Mouse (Mus musculus) lung, embryonic 14.5 days (tissue): ENCODE measurements around the gene Gm28043. TPM values are rescaled to one million over a fixed set of nuclear protein-coding genes. Genes with fewer than 3 reads are reported as not detected.

Experiments used
- ATAC-seq: fragments of 200-750 bp; cut with Nextera tagmentation; 2 replicates; pipeline ENCODE4 v1.8.0; 2017; ENCODE audit warnings: mild to moderate bottlenecking, moderate TSS enrichment, moderate library complexity; ENCODE audit not compliant: insufficient read depth
- DNase-seq: peaks from one replicate; pipeline ENCODE4 v3.0.0-alpha.2; 2015
- H3K27ac ChIP-seq: fragments of 300-500 bp; sonication (generic); 2 replicates; pipeline ENCODE4 v1.5.1; 2014; ENCODE audit warnings: low read depth, mild to moderate bottlenecking, moderate library complexity
- H3K27me3 ChIP-seq: fragments of 300-500 bp; sonication (generic); 2 replicates; pipeline ENCODE4 v1.6.1; 2014; ENCODE audit warnings: low read length, control low read depth; ENCODE audit not compliant: insufficient read depth
- H3K36me3 ChIP-seq: fragments of 300-500 bp; sonication (generic); 2 replicates; pipeline ENCODE4 v1.6.1; 2014; ENCODE audit warnings: control low read depth; ENCODE audit not compliant: insufficient read depth
- H3K4me1 ChIP-seq: fragments of 300-500 bp; sonication (generic); 2 replicates; pipeline ENCODE4 v1.6.1; 2014; ENCODE audit warnings: antibody characterized with exemption, control low read depth; ENCODE audit not compliant: insufficient read depth
- H3K4me2 ChIP-seq: fragments of 300-500 bp; sonication (generic); 2 replicates; pipeline ENCODE4 v1.6.1; 2014; ENCODE audit warnings: mild to moderate bottlenecking
- H3K4me3 ChIP-seq: fragments of 300-500 bp; sonication (generic); 2 replicates; pipeline ENCODE4 v1.5.1; 2014; ENCODE audit warnings: low read depth, low read length
- H3K9ac ChIP-seq: fragments of 300-500 bp; sonication (generic); 2 replicates; pipeline ENCODE4 v1.6.1; 2014
- H3K9me3 ChIP-seq: fragments of 300-500 bp; sonication (generic); 2 replicates; pipeline ENCODE4 v1.6.1; 2016; ENCODE audit warnings: low read depth, low read length, control low read depth
- CTCF ChIP-seq: IDR thresholded peaks from 2 replicates; pipeline ENCODE4 v1.5.1; 2016; ENCODE audit warnings: antibody characterized with exemption, low read depth
- WGBS: fragments of 180-500 bp; shearing (Covaris S2); extraction: QIAGEN DNeasy Blood & Tissue Kit; methylation state at CpG from one replicate; pipeline ENCODE4 v1.1.7; 2014; 5-methylcytosine and 5-hydroxymethylcytosine counted together
- polyA plus RNA-seq: library from polyadenylated mRNA; unstranded; fragments of >200 nt; fragmentation: Nextera tagmentation; extraction: Ambion mirVana; gene quantifications from 2 replicates; pipeline ENCODE4 v1.2.1, GENCODE M21; 2014

Gene Gm28043
- polyA plus RNA-seq, 1 experiment from 2014 or later: 3.4 TPM

DNA sequence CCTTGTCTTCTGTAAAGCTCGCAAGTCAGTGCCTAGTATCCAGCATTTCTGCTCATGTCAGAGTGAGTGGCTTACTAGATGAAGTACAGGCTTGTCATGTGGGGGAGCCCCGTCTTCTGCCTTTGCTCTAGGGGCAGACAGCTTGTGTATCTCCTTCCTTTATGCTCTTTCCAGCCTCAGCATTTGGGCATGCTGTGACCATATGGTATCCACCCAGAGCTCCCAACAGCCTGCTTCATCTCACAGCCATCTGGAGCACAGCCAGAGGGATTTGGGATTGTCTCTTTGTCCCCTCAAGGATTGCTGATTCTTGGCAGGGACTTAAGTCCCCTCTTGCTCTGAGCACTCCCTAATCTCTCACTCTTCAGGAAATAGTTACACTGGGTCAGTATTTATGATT is 65.5 kb downstream of the Gm28043 start:
- no peaks in the 10 kb centered on the region for H3K27me3 ChIP-seq
- no peak overlapping the region for H3K9ac ChIP-seq
- peak; percentile 88 for ATAC-seq
- H3K9me3 ChIP-seq: no peaks in the 10 kb centered on the region
- TF ChIP-seq CTCF: no peak
- peak overlapping the region; percentile 63; the same call in 1 of the 2 replicates for H3K27ac ChIP-seq
- WGBS: 56% methylated on average over 2 of the region's 2 CpGs
- H3K4me2 ChIP-seq: no peak overlapping the region
- H3K4me1 ChIP-seq: no peaks in the 10 kb centered on the region; the same call in 1 of the 2 replicates
- no peak overlapping the region for H3K4me3 ChIP-seq
- peak; percentile 91 for DNase-seq
- peaks cover 98% of the 10 kb centered on the region for H3K36me3 ChIP-seq

DNA sequence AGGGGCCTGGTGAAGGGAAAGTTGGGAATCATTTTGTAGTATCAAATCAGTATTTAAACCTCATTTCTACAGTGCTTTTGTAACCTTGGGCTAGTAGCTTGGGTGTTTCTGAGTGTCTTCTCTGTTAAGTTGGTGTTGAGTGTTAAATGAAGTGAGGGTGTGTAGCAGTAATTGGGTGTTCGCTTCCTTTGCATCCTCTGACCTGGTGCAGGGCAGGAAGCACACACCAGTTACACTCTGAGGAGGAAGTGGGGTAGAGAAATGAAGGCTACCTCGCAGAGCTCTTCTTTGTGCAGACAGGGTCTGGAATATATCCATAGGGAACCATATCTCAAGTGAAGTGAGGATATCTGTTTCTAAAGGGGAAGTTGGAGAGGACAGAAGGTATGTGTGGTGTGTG is 66.2 kb downstream of the Gm28043 start:
- no peak overlapping the region for H3K4me2 ChIP-seq
- TF ChIP-seq CTCF: no peak
- H3K36me3 ChIP-seq: peaks cover 98% of the 10 kb centered on the region
- peak overlapping the region; percentile 63; the same call in 1 of the 2 replicates for H3K27ac ChIP-seq
- no peaks in the 10 kb centered on the region; the same call in 1 of the 2 replicates for H3K4me1 ChIP-seq
- no peak for ATAC-seq
- H3K9me3 ChIP-seq: no peaks in the 10 kb centered on the region
- no peaks in the 10 kb centered on the region for H3K27me3 ChIP-seq
- H3K4me3 ChIP-seq: no peak overlapping the region
- H3K9ac ChIP-seq: no peak overlapping the region
- DNase-seq: no peak
- WGBS: 76% methylated on average over 2 of the region's 2 CpGs

DNA sequence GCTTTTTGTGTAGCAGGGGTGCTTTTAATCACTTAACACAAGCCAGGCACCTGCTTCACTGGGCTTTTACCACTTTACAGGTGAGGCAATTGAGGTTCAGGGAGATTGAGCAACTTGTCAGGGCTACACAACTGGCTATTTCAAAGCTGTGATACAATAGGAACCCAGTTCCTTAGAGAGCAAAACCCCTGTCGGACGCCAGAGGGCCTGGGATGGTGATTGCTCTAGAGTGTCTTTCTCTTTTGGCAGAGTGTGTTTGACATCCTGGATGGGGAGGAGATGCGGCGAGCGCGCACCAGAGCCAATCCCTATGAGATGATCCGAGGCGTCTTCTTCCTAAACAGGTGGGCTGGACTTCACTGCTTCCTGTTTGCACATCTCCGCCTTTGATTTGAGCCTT is 67.0 kb downstream of the Gm28043 start:
- no peak for DNase-seq
- WGBS: 93% methylated on average over 9 of the region's 9 CpGs
- H3K9me3 ChIP-seq: no peaks in the 10 kb centered on the region

DNA sequence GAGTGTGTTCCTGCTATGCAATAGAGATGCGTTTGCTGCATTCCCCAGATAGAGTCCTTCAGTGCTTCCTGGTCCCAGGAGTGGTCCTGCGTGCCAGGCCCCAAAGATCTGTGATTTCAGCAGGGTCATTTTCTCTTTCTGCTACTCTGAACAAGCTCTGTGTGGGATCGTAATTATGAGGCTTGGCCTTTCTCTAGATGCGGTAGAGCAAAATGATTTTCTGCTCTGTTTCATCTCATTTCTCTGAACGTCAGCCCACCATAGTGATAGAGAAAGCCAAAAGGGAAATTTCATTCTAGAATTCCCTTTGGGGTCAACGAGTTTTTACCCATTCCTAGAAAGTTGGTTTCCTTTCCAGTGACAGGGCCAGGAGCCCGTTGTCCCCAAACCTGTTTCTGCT is 67.6 kb downstream of the Gm28043 start:
- H3K9me3 ChIP-seq: no peaks in the 10 kb centered on the region
- H3K4me3 ChIP-seq: no peak overlapping the region
- peaks cover 98% of the 10 kb centered on the region for H3K36me3 ChIP-seq
- H3K4me2 ChIP-seq: no peak overlapping the region
- WGBS: 90% methylated on average over 7 of the region's 7 CpGs
- no peak overlapping the region for H3K9ac ChIP-seq
- TF ChIP-seq CTCF: no peak
- no peak overlapping the region for H3K27ac ChIP-seq
- H3K4me1 ChIP-seq: no peaks in the 10 kb centered on the region; the same call in 1 of the 2 replicates
- ATAC-seq (no peak), DNase-seq (no peak)
- H3K27me3 ChIP-seq: no peaks in the 10 kb centered on the region

More for the DNA sequence above, 67.0 kb downstream of the Gm28043 start:
- no peak overlapping the region for H3K4me2 ChIP-seq
- H3K9ac ChIP-seq: no peak overlapping the region
- H3K4me3 ChIP-seq: no peak overlapping the region
- no peaks in the 10 kb centered on the region; the same call in 1 of the 2 replicates for H3K4me1 ChIP-seq
- ATAC-seq: no peak
- H3K36me3 ChIP-seq: peaks cover 98% of the 10 kb centered on the region
- no peak for TF ChIP-seq CTCF
- H3K27me3 ChIP-seq: no peaks in the 10 kb centered on the region
- no peak overlapping the region for H3K27ac ChIP-seq

DNA sequence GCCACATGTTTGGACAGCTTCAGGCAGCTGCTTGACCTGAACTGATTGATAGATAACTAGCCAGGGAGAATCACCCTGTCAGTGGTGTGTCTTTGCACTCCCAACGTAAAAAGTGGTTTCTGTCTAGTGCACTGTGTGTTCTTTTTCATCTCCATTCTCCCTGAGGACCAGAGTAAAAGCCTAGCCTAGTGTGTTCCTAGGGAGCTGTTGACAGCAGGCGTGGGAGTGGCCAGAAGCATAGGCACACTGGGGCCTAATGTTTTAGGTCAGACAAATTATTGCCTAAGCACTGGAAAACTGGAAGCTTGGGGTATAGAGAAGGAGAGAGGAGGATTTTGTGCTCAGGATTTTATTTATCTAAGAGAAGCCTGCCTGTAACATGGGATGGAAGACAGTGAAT is 68.5 kb downstream of the Gm28043 start:
- Histone ChIP-seq H3K9ac (no peak overlapping the region), H3K9me3 (no peaks in the 10 kb centered on the region), H3K4me3 (no peak overlapping the region), H3K27ac (no peak overlapping the region), H3K36me3 (peaks cover 97% of the 10 kb centered on the region), H3K4me2 (no peak overlapping the region), H3K27me3 (no peaks in the 10 kb centered on the region), H3K4me1 (no peaks in the 10 kb centered on the region; the same call in 1 of the 2 replicates)
- 74% methylated on average over 2 of the region's 2 CpGs for WGBS
- TF ChIP-seq CTCF: no peak
- DNase-seq: no peak
- no peak for ATAC-seq

DNA sequence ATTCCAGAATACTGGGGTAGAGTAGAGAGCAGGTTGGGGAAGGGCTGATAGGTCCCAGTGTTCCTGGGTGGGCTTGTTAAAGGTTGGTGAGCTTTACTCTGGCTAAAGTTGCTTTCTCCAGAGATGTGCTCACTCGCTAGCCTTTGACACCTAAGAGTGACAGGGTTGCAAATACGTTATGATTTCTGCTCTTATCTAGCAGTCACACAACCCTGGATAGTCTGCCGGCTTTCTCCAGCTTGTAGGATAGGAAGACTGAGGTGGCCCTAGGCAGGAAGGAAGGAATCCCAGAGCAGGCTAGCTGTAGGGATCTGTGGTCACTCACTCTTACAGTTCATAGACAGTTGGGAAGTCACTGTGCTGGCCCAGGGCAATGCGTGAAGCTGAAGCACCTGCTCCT is 69.6 kb downstream of the Gm28043 start:
- no peaks in the 10 kb centered on the region; the same call in 1 of the 2 replicates for H3K4me1 ChIP-seq
- H3K27ac ChIP-seq: no peak overlapping the region
- H3K4me2 ChIP-seq: no peak overlapping the region
- H3K36me3 ChIP-seq: peaks cover 93% of the 10 kb centered on the region
- TF ChIP-seq CTCF: no peak
- DNase-seq (no peak), ATAC-seq (no peak)
- no peak overlapping the region for H3K4me3 ChIP-seq
- H3K9ac ChIP-seq: no peak overlapping the region
- H3K9me3 ChIP-seq: no peaks in the 10 kb centered on the region
- 84% methylated on average over 4 of the region's 4 CpGs for WGBS
- H3K27me3 ChIP-seq: no peaks in the 10 kb centered on the region

DNA sequence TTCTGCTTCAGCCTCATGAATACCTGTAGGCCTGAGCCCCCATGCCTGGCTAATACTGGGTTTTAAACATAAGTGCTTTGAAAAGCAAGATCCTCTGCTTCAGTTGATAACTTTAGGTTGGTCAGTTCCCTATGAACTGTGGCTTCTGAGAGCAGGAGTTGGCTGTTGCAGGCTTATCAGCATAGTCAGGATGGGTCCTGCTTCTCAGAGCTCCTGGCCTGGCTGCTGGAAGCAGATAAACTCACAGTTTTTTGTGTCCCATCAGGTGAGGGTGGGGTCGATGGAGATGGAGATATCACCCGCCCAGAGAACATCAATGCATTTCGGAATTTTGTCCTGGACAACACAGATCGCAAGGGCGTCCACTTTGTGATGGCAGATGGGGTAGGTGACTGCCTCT is 72.1 kb downstream of the Gm28043 start:
- Histone ChIP-seq H3K4me3 (no peak overlapping the region), H3K36me3 (peaks cover 87% of the 10 kb centered on the region), H3K27me3 (no peaks in the 10 kb centered on the region), H3K9me3 (no peaks in the 10 kb centered on the region), H3K4me2 (no peak overlapping the region), H3K27ac (no peak overlapping the region), H3K4me1 (no peaks in the 10 kb centered on the region), H3K9ac (no peak overlapping the region)
- WGBS: 88% methylated on average over 5 of the region's 5 CpGs
- TF ChIP-seq CTCF: no peak
- DNase-seq (no peak), ATAC-seq (no peak)

DNA sequence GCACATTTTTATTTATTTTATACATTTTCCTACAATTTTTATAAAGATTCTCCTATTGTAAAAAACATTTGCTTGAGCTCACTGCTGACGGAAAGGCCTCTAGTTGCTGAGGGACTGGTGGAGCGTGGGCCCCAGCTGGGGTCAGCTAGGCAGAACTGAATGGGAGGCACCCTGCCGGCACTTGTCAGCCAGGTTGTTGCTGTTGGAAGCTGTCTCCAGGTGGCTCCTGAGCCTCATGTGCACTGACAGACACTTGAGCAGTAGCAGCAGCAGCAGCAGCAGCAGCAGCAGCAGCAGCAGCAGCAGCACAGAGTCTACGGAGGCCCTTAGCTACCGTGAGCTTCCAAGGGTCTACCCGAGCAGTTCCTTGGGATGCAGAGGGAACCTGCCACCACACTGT is 72.7 kb downstream of the Gm28043 start:
- Histone ChIP-seq H3K9ac (no peak overlapping the region), H3K36me3 (peaks cover 81% of the 10 kb centered on the region), H3K4me2 (no peak overlapping the region), H3K27me3 (no peaks in the 10 kb centered on the region), H3K4me1 (no peaks in the 10 kb centered on the region), H3K27ac (no peak overlapping the region), H3K9me3 (no peaks in the 10 kb centered on the region), H3K4me3 (no peak overlapping the region)
- ATAC-seq (no peak), DNase-seq (no peak)
- no peak for TF ChIP-seq CTCF
- WGBS: 82% methylated on average over 6 of the region's 6 CpGs
